Mouse (Mus musculus) olfactory bulb, adult 2 months (tissue): ENCODE data around the gene Dpf3. TPM values are rescaled to one million over a fixed set of nuclear protein-coding genes. Genes with fewer than 3 reads are reported as not detected.

ENCODE experiments used
- H3K27ac ChIP-seq: fragments of 200-500 bp; 2 replicates; pipeline ENCODE4 v1.5.1; 2012; ENCODE audit warnings: low read depth, low read length; ENCODE audit not compliant: insufficient read depth
- H3K4me1 ChIP-seq: fragments of 200-500 bp; 2 replicates; pipeline ENCODE4 v1.6.1; 2012; ENCODE audit warnings: low read length; ENCODE audit not compliant: control insufficient read depth, insufficient read depth
- H3K4me3 ChIP-seq: fragments of 200-500 bp; 2 replicates; pipeline ENCODE4 v1.5.1; 2012; ENCODE audit warnings: mild to moderate bottlenecking, low read depth, low read length, moderate library complexity; ENCODE audit not compliant: insufficient read depth
- CTCF ChIP-seq: fragments of 200-500 bp; IDR thresholded peaks from 2 replicates; pipeline ENCODE4 v1.5.1; 2012; ENCODE audit warnings: low read depth, mild to moderate bottlenecking, low read length, moderate library complexity; ENCODE audit not compliant: insufficient read depth
- POLR2A ChIP-seq: fragments of 200-500 bp; IDR thresholded peaks from 2 replicates; pipeline ENCODE4 v1.6.1; 2012; ENCODE audit warnings: mild to moderate bottlenecking, low read depth, low read length, moderate library complexity; ENCODE audit not compliant: insufficient read depth
- WGBS: fragments of 180-500 bp; shearing (Covaris S2); methylation state at CpG from one replicate; pipeline ENCODE4 v1.1.7; 2018; 5-methylcytosine and 5-hydroxymethylcytosine counted together
- polyA plus RNA-seq: library from polyadenylated mRNA; stranded (reverse); fragments of >200 nt; gene quantifications from 2 replicates; pipeline ENCODE4 v1.2.4, GENCODE M21; 2012; ENCODE audit warnings: low replicate concordance; ENCODE audit not compliant: missing spikeins, insufficient read depth, insufficient read length

The Dpf3 gene
- polyA plus RNA-seq = not detected in 2 replicates

DNA sequence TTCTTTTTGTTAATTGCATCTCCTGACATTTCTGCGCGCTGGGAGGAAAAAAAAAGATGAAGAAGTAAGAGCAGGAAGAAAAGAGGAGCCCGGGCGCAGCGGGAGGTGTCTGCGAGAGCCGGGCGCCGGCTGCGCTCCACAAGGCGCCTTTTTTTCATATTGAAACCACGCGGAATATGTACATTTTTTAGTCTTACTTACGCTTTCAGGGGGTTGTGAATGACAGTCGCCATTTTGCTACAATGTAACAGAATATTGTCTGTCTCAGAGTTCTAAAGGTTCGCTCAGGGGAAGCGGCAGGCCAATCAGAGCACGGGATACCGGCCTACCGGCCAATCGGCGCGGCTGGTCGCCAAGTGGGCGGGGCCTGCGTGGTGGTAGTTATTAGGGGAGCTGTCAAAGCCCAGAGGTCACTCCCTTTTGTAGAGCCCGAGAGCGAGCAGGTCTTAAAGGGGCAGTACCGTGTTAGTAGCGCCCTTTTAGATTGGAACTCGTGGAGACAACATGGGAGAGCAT, at the start of gene Dpf3:
TSS of gene Dpf3 (minus strand) at position 241 of the 516 bp plus-strand sequence.
- H3K27ac ChIP-seq = peak within 1 kb of the TSS; percentile 73
- TF ChIP-seq CTCF (no peak), POLR2A (no peak)
- under 1% methylated on average over 31 of the region's 31 CpGs for WGBS
- H3K4me3 ChIP-seq = peak within 1 kb of the TSS; percentile 73
- peaks cover 6% of the 10 kb centered on the region; the same call in 1 of the 2 replicates for H3K4me1 ChIP-seq

DNA sequence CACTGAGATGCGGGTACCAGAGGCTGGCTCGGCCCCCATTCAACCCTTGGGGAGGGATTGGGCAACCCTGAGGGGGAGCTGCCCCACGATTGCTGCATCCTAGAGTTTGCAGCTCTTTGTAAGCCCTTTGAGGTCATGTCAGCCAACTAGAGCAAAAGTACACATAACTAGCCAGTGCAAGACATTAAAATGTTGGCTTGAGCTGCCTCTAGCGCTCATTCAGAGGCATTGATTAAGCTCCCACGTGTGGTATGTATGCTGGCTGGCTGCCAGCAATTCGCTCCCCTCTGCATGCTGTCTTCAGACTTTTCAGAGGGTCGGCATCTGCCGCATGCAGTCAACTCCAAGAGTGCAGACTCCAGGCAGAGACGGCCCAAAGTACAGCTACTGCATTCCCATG, 48.5 kb upstream of the Dpf3 start:
- 28% methylated on average over 9 of the region's 9 CpGs for WGBS
- no peak overlapping the region for H3K27ac ChIP-seq
- TF ChIP-seq CTCF (no peak), POLR2A (no peak)
- peaks cover 11% of the 10 kb centered on the region for H3K4me1 ChIP-seq
- no peak overlapping the region for H3K4me3 ChIP-seq

DNA sequence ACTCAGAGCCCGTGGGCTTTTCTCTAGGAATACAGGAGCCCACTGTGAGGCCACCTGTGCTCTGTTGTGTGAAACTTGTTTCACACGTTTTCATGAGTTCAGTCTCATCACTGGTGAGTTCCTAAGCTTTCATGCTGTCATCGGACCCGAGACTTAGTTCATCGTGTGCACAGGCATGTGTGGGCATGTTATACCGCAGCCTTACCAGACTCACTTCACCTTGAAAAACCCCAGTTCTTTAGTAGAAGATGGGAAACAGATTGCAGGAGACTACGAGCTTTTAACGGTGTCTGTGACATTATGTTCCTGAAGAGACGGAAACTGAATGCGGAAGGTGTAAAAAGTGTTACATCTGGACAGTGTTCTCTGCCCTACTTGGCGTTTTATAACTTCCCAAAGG, 47.9 kb upstream of the Dpf3 start:
- TF ChIP-seq CTCF (no peak), POLR2A (no peak)
- peaks cover 11% of the 10 kb centered on the region for H3K4me1 ChIP-seq
- WGBS = 74% methylated on average over 11 of the region's 11 CpGs

GRCm38 (mm10) chr12:83534190-83534589, 46.7 kb upstream of the Dpf3 start:
- peaks cover 11% of the 10 kb centered on the region for H3K4me1 ChIP-seq
- no peak overlapping the region for H3K27ac ChIP-seq
- 61% methylated on average over 3 of the region's 3 CpGs for WGBS
- H3K4me3 ChIP-seq = no peak overlapping the region
- TF ChIP-seq CTCF (no peak), POLR2A (no peak)

More for the DNA sequence above, 47.9 kb upstream of the Dpf3 start:
- H3K27ac ChIP-seq = no peak overlapping the region
- no peak overlapping the region for H3K4me3 ChIP-seq

- Histone ChIP-seq H3K4me3 (no peak overlapping the region), H3K4me1 (peaks cover 11% of the 10 kb centered on the region), H3K27ac (no peak overlapping the region)
- TF ChIP-seq CTCF = no peak
- TF ChIP-seq POLR2A = no peak
- WGBS = 73% methylated on average over 3 of the region's 3 CpGs
Observed at GRCm38 (mm10) chr12:83532966-83533365, 45.5 kb upstream of the Dpf3 start.

DNA sequence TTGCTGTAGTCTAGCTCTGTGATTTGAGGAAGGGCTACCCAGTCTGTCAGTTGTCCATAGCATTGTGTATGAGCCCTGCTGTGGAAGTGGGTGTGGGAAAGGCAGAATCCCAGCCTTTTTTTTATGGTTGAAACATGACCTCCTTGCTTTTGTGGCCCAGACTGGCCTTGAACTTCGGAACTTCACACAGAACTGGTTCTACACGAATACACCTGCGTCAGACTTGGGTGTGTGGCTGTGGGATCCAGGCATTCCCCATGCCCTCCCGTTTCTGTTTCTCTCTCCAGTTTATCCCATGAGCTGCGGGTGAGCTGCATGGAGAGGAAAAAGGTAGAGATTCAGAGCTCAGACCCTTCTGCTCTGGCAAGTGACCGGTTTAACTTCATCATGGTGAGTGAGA, 44.5 kb upstream of the Dpf3 start:
- Histone ChIP-seq H3K27ac (no peak overlapping the region), H3K4me1 (peaks cover 15% of the 10 kb centered on the region), H3K4me3 (no peak overlapping the region)
- TF ChIP-seq POLR2A (no peak), CTCF (no peak)
- 96% methylated on average over 6 of the region's 6 CpGs for WGBS

GRCm38 (mm10) chr12:83528665-83529064, 41.1 kb upstream of the Dpf3 start:
- no peak overlapping the region for H3K27ac ChIP-seq
- no peak overlapping the region for H3K4me3 ChIP-seq
- H3K4me1 ChIP-seq = peaks cover 16% of the 10 kb centered on the region
- WGBS = 96% methylated on average over 5 of the region's 5 CpGs
- TF ChIP-seq POLR2A (no peak), CTCF (no peak)

DNA sequence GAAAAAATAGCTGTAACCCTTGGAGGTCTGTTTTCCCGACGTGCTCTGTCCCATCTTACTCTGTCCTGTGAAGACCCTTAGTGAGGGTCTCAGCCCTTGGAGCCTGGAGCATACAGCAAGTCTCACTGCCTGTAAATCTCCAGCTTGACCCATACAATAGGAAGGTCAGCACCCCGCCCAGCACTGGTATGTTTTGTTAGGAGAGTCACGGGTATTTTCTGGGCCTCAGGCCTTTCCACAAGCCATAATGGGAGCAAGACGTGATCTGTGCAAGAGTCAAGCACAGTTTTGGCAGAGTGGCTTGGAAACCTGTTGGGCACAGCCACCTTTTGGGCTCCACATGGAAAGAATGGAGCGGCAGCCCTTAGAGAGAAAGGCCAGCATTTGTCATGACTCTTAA, 40.3 kb upstream of the Dpf3 start:
- WGBS = 85% methylated on average over 6 of the region's 6 CpGs
- TF ChIP-seq POLR2A (no peak), CTCF (no peak)
- no peak overlapping the region for H3K27ac ChIP-seq
- no peak overlapping the region for H3K4me3 ChIP-seq
- peaks cover 20% of the 10 kb centered on the region for H3K4me1 ChIP-seq

- H3K27ac ChIP-seq = no peak overlapping the region
- WGBS = 76% methylated on average over 18 of the region's 18 CpGs
- H3K4me3 ChIP-seq = no peak overlapping the region
- TF ChIP-seq CTCF = no peak
- TF ChIP-seq POLR2A = no peak
- peaks cover 27% of the 10 kb centered on the region for H3K4me1 ChIP-seq
Observed at GRCm38 (mm10) chr12:83525822-83526544, 38.5 kb upstream of the Dpf3 start.

- H3K4me3 ChIP-seq = no peak overlapping the region
- 59% methylated on average over 5 of the region's 5 CpGs for WGBS
- no peak overlapping the region for H3K27ac ChIP-seq
- peaks cover 33% of the 10 kb centered on the region for H3K4me1 ChIP-seq
- TF ChIP-seq CTCF (no peak), POLR2A (no peak)
Observed at GRCm38 (mm10) chr12:83524329-83524728, 36.8 kb upstream of the Dpf3 start.
